Mouse (Mus musculus) right cerebral cortex, adult 2 months (tissue): ENCODE results near the gene Smtnl2.

Experiments
- DNase-seq, 2 experiments: peaks; one replicate each; pipeline ENCODE4 v3.0.0; 2021 to 2022; ENCODE audit warnings: low spot score in 2 of 2

Smtnl2 gene

DNA sequence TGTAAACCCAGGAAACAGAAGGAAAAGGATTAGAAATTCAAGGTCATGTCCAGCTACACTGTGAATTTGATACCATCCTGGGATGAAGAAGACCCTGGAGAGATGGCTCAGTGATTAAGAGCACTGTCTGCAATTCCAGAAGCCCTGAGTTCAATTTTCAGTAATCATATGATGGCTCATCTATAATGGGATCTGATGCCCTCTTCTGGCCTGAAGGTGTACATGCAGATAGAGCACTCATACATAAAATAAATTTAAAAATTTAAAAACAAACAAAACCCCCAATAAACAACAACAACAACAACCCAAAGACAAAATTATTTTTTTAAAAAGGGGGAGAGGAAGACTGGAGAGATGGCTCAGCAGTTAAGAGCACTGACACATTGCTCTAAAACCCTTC is 15.4 kb upstream of the Smtnl2 start:
- DNase-seq = no peak

DNA sequence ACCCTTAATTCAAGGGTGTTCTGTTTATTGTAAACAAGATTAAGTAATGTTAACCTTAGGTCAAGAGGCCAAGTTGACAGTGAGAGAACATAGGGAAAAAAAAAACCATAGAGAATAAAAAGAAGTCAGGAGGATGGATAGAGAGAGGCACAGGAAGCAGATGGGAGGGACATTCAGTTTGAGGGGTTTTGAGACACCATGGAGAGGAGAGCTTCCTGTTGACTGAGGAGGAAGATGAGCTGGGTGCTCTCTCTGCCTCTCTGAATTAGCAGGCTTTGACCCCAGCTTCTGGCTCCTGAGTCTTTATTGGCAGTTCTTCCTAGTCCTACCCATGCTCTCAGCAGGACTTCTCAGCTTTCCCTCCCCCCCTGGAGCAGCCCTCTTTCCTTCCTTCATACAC is 13.7 kb upstream of the Smtnl2 start:
- no peak for DNase-seq

DNA sequence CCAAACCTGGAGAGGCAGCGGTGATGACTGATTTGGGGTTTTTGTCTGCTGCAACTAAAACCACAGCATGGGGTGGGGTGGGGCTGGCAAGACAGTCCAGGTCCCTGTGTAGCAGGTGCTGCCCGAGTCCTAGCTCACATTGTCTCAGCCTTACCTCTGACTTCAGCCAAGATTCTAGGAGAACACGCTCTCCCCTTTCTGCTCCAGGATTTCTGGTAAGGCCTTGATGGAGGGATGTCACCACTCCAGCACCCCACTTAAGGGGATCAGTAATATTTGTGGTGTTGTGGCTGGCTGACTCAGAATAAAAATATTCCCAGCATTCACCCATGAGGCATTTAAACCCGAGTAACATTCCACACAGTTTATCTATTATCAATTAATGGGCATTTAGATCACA is 12.2 kb upstream of the Smtnl2 start:
- DNase-seq = no peak

DNA sequence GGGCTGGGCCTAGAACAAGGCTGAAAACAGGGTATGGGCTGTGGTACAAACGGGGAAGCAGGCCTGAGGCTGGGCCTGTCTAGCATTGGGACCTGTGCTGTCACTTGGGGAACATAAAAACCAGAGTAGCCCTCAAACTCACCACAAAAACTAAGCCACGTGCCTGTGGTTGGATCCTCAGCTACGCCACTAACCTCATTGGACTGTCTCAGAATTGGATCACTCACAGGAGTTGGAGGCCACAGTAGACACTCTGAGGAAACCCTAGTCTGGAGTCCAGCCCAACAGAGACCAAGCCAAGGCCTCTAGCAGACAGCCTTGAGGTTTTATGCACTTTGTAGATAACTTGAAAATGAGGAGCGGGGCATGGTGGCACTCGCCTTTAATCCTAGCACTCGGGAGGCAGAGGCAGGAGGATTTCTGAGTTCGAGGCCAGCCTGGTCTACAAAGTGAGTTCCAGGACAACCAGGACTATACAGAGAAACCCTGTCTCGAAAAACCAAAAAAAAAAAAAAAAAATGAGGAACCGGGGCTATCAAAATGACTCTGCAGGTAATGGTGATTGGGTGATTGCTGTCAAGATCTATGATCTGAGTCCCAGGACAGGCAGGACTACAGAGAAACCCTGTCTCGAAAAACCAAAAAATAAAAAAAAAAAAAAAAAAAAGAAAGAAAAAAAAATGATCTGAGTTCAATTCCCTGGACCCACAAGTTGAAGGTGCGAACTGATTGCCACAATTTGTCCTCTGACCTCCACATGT is 10.2 kb upstream of the Smtnl2 start:
- DNase-seq = no peak

DNA sequence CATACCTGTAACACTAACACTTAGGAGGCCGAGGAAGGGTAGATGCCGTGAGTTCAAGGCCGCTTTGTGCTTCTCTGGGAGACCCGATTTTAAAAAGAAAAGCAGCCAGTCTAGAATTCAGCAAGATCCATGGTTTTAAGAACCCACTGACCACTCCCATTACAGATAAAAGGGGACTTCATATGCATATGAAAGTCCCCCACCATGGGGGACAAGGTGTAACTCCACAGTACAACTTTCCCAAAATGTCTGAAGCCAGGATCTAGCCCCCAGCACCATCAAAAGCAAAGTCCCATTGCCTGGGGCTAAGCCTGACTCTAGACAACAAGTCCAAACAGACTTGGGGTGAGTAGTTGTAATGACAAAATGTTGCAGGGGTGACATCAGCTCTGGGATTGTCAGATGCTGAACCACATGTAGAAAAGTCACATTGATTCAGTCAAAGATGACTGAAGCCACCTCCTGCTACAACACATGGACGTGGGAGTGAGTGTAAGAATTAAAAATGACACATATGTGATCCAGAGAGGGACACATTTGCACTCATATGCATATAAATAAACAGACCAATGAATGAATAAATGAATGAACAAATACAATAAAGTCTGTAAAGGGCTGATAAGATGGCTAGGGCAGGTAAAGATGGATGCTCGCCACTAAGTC is 9.1 kb upstream of the Smtnl2 start:
- no peak for DNase-seq

DNA sequence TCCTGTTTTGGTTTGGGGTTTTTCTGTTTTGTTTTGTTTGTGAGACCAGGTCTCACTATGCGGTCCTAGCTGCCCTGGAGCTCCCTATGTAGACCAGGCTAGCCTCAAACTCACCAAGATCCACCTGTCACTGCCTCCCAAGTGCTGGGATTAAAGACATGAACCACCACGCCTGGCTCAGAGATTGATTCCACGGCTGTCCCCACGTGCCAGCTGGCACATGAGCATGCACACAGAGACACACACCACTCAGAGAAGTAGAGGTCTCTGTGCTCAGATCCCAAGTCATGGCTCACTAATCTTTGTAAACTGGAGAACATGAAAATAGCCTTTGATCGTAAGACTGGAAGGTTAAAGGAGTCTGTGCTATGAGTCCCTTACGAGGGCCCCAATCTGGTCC is 7.5 kb upstream of the Smtnl2 start:
- DNase-seq = no peak

DNA sequence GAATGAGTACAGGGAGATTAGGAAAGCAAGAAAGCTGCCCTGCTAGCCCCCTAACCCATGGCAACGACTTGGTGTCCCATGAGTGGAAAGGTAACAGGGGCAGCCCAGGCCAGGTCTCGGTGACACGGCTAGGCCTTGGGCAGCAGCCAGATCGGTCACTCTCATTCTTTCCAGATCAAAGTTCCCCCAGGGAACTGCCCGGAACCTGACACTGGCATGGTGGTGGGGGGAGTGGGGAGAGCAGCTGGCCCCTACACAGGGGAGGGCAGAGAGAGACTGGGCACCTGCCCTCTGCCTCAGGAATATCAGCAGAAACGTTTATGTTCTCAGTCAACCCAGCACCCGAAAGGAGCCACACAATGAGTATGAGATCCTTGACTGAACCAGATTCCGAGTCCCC is 6.7 kb upstream of the Smtnl2 start:
- DNase-seq = no peak

DNA sequence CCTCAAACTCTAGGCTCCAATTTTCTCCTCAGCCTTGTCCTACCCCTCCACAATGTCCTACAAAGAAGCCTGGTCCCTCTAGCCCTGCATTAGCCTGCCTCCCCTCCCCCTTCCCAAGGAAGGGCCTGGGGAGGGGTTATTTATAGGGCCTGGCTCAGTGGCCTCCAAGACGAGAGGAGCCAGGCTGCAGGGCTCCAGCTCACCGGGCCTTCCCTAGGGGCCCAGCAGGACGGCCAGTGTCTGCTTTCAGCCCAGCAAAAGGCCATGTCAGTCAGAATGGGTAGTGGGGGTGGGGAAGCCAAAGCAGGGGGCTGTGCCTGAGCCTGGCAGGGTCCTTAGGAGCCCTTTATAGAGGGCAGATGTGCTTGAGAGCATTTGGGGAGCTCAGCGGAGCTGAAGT is 5.9 kb upstream of the Smtnl2 start:
- no peak for DNase-seq

DNA sequence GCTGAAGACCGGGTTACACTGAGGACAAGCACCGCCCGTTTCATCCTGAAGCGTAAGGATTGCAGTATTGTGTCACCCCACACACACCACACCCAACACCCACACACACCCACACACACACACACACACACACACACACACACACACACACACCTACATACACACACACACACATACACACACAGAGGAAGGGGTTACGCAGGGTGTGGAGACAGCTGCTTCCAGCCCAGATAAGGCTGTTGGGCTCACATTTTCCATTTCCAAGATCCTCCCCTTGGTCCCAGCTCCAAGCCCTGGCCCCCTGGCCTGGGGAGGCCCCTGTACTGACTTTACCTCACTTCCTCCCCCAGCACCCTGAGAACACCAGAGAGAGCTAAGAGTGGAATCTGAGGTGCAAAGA is 5.2 kb upstream of the Smtnl2 start:
- DNase-seq = no peak

DNA sequence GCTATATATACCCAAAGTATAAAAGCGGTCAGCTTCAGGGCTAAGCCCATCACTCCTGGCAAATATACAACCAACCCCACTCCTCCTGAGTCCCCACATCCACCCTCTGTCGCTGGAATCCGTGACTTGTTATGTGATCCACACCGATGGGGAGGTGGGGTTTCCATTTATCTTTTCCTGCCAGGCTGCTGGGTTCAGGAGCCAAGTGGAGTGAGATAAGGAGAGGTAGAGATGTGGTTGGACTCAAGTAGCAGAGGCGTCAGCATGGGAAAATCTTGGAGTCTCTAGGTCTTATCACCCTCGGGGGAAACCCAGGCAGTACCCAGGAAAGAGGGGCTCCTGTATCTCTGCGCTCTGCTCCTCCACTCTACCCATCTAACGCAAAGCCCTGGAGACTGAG is 3.6 kb upstream of the Smtnl2 start:
- no peak for DNase-seq

DNA sequence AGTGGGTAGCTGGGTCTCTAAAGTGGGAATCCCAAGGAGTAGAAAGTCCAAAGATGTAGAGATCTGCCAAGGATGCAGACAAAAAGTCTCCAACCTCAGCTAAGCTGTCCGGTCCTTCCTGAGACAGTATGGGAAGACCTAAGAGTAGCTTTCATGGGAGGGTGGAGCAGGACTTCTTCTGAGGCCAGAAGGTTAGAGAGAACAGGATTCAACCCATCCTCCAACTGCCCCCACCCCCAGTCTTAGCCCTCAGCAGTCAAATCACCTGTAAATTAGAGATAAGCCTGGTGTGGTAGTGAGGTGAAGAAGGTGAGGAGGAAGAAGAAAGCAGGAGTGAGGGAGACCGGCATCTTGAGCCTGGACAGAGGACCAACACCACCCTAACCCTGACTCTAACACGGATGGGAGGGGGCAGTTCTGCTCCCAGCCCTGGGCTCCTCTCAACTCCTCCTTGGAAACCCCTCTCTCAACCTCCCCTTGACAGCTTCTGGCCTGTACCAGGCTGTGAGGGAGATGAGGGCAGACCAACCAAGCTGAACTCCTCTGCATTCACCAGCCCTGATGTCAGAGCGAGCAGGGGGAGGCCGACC is 2.2 kb upstream of the Smtnl2 start:
- DNase-seq = no peak

DNA sequence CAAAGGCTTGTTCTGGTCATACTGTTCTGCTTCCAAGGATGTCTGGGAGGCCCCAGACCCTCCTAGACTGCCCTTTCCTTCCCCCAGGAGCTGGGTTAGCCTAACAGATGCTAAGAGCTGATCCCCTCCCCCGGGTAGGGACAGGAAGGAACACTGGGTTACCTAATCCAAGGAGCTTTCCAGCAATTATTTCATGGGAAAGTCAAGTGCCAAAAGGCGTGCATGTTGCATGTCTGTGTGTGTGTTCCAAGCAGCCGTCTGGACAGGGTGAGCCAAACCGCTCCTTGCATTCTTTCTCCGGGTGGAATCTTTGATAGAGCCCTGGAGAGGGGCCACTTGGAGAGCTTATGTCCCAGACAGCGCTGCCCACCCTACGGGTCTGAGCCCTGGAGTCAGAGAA is 1.5 kb upstream of the Smtnl2 start:
- no peak for DNase-seq

DNA sequence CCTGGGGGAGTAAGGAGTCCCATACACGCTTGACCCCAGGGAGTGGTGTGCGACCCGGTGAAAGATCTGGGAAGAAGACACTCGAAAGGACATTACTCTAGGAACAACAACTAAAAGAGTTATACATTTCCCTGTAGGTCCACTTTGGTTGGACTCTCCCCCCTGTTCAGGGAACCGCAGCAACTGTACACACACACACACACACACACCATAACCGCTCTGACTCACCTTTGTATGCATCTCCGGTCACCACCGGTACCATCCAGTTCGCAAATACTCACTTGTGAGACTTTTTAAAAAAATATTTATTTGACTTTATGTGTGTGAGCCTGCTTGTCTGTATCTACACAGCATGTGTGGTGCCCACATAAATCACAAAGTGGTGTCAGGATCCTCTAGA is 432 bp upstream of the Smtnl2 start:
- DNase-seq = no peak

DNA sequence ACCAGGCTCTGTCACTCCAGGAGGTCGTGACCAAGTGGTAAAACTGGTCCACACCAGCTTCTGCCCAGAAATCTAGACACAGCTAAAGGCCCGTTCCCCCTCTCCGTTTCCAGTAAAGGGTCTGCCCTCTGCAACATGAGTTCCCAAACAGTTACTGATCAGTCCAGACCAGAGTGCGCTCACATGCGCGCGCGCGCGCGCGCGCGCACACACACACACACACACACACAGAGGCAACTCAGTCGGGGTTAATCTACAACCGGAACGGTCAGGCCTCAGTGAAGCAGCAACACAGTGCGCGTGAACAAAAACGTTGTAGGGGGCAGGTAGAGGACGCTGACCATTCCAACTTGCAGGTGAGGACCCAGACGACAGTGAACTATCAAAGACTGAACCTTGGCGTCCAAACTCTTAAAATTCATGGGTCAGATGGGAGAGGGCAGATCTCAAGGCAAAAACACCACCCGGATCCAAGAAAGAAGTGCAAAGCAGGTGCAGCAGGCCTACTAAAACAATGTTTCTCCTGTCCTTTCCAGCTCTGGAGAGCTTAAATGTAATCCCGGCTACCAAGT is 906 bp downstream of the Smtnl2 start:
- no peak for DNase-seq

DNA sequence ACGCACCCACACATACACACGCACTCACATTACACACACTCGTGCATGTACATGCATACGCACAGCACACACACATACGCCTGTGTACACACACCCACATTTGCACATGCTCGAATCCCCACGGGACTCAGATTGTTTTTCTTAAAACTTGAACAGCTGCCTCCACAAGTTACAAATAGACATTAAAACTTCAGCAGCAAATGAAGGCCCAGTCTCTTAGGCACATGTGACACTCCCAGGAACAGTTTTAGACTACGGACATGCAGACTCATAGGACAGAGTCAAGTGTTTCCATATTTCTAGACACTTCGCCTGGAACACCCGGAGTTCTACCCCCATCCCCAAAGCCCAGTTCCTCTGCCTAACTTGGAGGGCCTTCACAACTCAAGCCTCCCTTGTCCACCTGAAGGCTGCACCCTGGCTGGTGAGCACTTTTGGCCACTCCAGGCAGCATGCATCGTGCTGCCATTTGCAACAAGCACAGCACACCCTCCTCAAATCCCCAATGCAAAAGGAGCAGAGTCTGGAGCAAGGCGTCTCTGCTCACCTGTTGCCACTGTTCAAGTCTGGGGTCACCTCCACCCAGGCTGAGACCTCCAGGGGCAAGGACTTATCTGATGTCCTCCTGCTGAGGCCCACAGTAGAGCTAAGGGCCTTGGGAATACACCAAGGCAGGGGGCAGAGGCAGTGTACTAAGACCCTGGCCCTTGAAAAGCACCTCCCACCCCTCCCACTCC is 1.7 kb downstream of the Smtnl2 start:
- DNase-seq = no peak

DNA sequence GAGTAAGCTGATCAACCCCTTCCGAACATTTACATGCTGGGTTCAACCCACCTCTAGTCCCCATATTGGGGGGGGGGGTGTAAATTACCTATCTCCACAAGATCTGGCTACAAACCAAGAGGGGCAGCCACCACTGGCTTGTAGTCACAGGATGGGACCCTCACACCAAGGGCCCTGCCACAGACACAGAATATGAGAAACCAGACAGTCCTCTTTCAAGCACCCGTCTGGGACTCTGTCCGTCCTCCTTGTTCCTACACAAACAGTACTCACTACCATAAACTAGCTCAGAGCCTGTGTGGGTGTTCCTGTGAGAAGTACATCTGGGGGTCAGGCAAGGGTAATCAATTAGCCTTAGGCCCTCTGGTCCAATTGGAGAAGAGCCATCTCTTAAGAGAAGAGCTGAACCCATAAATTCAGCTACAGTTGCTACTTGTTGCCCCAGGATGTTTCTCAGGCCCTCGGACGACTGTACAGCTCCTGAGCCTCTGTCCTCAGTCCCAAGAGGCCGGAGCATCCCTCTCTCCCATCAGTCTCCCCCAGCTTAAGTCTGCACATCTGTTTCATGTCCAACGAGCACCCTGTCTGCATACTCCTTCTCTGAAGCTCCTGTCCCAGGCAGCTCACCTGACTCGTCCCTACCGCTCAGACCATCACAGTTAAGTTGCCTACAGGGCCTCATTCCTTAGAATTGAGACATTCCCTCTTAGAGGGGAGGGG is 2.9 kb downstream of the Smtnl2 start:
- no peak for DNase-seq

DNA sequence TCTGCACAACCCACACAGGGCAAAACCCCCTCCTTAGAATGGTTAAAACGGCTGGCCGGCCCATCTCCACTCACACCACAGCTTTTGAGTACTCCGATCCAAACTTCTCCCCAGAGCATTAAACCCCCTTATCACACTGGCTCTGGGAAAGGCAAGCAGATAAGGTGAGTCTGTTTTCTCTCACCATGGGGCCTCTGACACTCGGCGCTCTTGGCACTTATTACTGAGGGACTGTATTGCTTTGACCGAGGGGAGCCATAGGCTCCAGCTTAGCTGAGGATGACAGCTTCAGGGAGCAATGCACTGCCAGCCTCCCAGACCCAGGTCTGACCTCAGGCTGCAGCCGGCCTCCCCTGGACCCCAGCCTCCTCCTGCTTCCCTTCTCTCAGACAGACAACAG is 3.9 kb downstream of the Smtnl2 start:
- no peak for DNase-seq

DNA sequence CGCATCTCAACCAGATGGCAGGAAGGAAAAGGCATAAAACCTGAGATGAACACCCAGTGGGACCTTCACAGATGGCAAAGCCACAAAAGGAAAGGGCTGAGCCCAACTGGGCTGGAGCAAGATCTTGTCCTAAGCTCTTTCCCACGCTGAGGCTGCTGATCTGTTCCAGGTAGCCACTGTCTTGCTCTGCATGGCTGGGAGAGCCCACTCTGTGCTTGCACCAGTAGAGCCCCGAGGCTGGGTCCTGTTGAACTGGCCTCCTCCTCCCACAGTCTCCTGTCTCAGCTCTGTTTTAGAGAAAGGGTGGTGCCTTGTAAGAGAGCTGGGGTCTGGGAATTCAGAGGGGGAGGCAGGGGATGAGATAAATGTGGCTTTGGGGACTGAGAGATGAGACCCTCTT is 4.4 kb downstream of the Smtnl2 start:
- DNase-seq = no peak

DNA sequence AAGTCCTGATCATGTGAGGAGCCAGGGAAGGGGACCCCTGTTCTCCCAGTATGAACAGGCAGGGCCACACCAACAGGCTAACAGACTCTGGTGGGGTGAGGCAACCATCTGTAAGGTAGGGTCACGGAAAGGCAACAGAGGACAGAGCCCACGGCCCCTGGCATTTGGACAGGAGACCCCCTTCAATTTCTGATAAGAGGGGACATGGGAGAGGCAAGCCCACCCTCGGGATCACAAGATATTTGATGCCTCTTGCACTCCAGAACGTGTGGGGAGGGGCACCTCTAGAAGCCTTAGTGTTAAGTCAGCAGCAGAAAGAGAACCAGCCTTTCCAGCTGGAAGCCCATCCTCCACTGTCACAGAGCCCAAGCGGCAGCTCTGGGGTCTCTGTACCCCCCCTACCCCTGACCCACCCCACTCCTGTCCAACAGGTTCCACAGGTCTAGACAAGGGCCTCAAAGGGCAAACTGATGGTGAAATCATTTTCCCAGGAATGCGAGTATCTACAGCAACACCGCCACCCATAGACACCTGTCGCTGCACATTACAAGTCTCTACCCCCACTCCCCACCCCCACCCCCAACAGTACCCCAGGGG is 5.3 kb downstream of the Smtnl2 start:
- DNase-seq = no peak

DNA sequence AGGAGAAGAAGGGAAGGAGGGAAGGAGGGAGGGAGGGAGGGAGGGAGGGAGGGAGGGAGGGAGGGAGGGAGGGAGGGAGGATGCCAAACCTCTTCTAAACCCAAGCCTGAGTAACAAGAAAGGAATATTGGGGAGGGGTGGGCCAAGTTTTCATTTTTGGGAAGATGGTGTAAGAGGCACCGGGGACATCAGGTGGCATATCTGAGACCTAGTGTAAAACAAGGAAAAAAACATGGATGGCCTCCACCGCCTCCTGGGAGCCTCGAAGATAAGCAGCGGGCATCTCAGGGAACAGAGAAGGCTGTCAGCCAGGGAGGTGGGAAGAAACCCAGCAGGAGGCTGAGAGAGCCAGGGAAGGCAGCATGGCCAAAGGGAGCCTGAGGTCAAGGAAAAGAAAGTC is 6.0 kb downstream of the Smtnl2 start:
- DNase-seq = no peak

DNA sequence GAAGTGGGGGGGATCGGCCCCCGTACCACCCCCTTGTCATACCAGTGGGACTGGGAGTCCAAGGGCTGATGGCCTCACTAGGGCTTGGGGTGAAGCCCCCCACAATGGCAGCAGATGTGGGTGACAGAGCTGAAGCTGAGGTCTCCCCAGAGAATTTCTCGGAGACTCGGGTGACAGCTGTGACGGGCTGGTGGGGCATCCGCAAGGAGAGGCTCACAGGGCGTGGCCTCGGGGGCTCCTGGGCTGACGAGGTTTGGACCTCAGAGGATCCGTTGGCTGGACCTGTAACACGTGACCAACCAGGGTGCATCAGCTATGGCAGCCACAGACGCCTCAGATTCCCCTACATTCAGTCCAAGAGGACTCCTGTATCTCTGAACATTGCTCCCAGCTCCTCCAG is 8.5 kb downstream of the Smtnl2 start:
- DNase-seq = no peak
